Mouse (Mus musculus) lung, adult 18-20 months (tissue): ENCODE data around the gene Gprc5c.

ENCODE experiments used
- DNase-seq, 2 experiments: peaks; one replicate each; pipeline ENCODE4 v3.0.0; 2022; ENCODE audit warnings: mixed read lengths in 2 of 2

The Gprc5c gene

GRCm38 (mm10) chr11:114843818-114844463 is 7.0 kb upstream of the Gprc5c start:
- no peak for DNase-seq

- DNase-seq = no peak
These were observed 6.3 kb upstream of the Gprc5c start for GRCm38 (mm10) chr11:114844464-114845220.

- no peak for DNase-seq
These were observed 4.6 kb upstream of the Gprc5c start for GRCm38 (mm10) chr11:114846336-114846735.

DNA sequence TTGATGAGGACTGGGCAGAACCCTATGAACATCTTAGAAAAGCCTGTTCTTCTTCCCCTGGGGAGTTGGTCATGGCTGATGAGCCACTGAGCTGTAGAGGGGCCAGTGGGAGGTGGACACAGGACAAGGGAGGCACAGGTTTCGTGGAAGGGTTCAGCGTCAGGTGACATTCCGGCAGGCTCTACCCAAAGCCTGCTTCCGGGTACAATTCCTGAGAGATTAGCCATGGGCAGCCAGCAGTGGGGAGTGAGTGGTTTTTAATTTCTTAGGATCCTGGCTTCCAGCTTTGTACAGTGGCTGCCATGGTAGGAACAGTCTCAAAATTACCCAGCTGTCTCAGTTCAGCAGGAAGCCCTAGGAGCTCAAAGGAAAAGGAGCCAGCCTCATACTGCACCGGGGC is 3.9 kb upstream of the Gprc5c start:
- DNase-seq = no peak

DNA sequence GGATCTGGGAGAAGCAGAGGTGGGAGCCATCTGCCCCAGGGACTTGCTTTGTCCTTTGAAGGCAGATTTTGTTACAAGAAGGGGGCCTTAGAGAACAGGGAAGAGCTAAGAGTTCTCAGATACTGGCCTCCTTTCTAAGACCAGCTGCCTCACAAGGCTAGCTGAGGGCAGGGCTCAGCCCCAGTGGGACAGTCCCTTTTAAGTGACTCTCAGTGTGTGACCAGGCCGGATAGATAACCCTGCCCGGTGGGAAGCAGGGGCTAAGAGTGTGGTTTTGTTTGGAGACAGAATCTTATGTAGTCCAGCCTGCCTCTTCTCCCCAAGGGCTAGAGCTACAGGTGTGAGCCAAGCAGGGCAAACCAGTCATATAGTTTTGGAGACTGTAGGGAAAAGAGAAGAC is 1.4 kb upstream of the Gprc5c start:
- DNase-seq = no peak

DNA sequence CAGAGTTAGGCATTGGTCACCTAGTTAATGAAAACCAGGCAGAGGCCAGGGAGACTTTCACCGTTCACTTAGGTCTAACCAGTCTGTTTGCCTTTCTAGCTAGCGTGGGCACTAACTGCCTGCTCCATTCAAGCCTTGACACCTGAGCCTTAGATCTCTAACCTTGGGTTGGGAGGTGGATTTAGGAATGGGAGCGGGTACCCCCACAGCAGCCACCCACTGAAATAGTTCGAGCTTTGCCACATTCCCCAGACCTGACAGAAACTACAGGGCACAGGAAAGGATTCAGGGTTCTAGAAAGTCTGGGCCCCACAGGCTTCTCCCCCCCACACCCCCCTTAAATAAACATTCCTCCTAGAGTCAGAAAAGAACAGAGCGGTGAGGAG is 893 bp upstream of the Gprc5c start:
- DNase-seq = no peak

GRCm38 (mm10) chr11:114851269-114851607 is 286 bp downstream of the Gprc5c start:
- no peak for DNase-seq

DNA sequence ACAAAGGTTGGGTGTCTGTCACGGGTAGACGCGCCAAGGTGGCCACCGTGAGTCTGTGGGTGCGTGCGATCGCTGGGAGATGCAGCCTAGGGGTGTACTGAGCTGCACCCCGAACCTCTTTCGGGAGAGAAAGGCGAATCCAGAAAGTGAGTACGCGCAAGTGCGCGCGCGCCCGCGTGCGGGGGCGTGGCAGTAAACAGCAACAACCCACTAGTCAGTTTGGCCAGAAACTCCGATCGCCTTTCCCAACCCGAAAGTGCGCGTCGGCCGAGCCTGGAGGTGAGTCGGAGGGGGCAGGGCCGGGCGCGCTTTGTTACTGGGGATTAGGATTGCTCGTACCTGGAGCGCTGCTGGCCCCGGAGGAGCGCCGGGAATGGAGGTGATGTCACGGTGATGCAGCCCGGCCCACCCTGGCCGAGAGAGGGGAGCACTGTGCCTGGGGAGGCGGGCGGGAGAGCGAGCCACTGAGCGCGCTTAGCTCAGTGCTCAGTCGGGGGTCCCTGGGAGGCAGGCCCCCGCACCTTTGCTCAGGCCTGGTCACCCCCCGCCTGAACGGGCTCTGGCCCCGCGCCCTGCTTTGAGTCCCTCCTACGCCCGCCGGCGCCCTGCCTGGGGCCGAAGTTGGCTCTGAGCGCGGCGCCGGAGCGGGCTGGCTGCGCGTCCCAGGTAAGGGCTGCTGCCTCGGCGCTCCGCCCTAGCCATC is 807 bp downstream of the Gprc5c start:
- DNase-seq = peak; percentile 67 to 80

GRCm38 (mm10) chr11:114852311-114853173 is 1.6 kb downstream of the Gprc5c start:
- DNase-seq = no peak

DNA sequence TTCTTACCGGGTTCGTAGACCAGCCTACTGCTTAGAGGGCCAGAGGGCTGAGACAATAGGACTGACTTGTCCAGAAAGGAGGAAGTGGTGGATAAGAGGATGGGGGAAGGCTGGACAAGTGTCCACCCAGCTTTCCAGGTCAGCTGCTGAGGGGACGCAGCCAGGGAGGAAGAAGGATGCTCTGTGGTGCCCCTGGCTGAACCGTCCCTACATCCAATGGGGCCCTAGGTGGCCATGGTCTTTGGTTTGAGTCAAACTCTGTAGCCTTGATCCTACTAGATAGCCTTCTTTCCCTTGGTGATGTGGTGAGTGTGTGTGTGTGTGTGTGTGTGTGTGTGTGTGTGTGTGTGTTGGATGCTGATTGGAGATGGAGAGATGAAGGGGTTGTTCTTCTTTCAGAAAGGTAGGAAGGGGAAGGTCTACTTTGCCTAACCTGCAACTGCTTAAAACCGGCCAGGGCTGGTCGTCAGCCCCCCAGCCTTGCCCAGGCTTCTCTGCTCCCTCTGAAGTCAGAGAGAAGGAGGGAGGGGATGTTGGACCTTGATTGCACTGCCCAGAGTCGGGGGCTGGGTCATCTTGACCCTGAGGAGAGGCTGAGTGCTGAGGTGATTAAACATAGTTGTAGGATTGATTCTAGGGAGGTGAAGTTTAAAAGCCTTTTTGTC is 2.4 kb downstream of the Gprc5c start:
- no peak for DNase-seq

DNA sequence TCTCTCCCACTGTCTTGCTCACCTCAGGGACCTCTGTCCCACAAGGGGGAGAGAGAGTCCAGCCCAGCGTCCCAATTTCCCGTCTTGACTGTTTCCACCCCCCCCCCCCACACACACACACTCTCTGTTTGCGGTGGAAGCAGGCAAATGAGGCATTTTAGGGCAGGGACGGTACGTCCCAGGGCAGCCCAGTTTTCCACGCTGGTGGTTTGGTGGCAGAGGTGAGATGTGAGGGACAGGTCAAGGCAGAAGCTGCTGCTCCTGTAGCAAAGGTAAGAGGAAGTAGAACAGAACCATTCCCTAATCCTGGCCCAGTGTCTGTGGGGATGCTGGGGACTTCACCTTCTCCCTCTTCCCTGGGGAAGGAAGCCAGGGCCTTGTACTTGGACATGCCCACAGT is 3.6 kb downstream of the Gprc5c start:
- no peak for DNase-seq

DNA sequence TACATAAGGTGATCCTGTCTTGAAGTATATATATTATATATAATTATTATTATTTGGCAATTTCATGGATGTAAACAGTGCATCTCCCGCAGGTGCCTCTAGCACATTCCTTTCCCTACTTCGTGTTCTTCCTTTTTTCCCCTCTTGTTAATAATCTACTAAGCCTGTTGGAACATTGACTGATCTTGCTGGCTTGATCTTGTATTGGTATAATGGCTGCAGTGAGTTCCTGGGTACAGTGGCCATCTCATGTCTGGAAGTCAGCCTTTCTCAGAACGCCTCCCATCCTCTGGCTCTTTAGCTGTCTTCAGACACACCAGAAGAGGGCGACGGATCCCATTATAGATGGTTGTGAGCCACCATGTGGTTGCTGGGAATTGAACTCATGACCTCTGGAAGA is 5.2 kb downstream of the Gprc5c start:
- no peak for DNase-seq

GRCm38 (mm10) chr11:114858641-114859040 is 7.7 kb downstream of the Gprc5c start:
- DNase-seq = no peak

DNA sequence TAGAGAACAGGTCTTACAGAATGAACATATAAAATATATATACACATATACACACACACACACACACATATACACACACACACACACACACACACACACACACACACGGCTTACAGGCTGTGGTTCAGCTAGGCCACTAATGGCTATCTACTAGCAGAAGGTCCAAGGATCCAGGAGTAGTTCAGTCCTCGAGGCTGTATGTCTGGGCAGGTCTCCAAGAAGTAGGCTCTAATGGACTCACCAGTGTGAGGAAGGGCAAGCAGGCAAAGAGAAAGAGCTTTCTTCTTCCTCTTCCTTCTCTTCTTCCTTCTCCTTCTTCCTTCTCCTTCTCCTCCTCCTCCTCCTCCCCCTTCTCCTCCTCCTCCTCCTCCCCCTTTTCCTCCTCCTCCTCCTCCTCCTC is 10.1 kb downstream of the Gprc5c start:
- DNase-seq = no peak

DNA sequence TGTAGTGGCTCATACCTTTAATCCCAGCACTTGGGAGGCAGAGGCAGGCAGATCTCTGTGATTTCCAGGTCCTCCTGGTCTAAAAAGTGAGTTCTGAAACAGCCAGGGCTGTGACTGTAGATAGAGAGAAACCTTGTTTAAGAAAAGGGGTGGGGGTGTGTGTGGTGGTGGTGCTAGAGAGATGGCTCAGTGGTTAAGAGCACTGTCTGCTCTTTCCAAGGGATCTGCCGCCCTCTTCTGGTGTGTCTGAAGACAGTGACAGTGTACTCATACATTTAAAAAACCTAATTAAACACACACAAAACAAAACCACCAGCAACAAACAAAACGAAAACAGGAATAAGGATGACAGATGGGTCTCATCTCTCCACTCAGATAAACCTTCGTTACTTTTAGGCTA is 11.7 kb downstream of the Gprc5c start:
- DNase-seq = no peak

- no peak for DNase-seq
These were observed 13.0 kb downstream of the Gprc5c start for GRCm38 (mm10) chr11:114863918-114864420.

DNA sequence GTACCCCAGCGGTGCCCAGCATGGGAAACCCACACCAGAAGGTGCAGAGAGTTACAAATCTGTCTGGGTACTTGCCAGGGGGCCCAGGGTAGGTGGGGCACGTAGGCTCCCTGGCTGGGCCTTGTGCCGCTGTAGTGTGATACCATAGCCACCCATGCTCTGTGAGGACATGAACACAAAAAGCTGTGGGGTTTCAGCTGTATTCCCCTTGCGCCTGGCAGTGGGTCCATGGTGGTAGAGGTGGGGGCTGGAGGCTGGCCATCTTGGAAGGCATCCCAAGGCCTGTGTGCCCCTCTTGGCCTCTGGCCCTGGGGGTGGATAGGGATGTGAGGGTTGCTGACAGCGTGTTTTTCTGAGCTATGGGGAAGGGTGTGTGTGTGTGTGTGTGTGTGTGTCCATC is 15.0 kb downstream of the Gprc5c start:
- DNase-seq = no peak

DNA sequence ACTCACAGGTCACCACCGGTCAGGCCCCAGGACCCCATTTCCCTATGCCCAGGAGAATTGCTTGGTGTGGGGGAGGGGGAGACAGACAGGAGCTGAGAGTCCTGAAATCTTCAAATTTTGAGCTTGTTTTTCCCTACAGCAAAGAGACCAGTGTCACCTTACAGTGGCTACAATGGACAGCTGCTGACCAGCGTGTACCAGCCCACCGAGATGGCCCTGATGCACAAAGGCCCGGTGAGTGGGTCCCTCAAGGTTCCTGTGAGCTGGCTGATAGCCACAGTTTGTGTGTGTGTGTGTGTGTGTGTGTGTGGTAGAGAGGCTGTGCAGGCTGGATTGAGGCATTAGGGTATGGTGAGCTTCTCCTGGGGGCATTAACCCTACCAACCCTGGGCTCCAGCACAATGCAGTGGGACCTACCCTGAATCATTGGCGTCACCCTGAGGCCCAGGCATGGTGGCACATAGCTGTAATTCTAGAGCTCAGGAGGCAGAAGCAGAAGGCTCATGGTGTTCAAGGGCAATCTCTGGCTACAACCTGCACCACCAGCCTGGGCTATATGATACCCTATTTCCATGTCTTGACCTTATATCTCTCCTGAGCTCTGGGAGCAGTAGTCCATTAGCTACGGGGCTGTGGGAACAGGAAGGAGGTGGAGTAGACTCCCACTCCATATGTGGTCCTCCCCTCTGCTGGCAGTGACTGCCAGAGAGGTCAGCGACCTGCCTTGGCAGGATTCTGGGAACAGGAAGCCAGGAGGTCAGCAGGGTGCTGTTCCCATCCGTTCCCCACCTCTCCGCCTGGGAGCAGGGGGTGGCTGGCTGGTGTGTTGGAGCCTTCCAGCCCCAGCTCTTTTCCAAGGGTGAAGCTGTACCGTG is 15.8 kb downstream of the Gprc5c start:
- DNase-seq = peak; percentile 57 to 61

DNA sequence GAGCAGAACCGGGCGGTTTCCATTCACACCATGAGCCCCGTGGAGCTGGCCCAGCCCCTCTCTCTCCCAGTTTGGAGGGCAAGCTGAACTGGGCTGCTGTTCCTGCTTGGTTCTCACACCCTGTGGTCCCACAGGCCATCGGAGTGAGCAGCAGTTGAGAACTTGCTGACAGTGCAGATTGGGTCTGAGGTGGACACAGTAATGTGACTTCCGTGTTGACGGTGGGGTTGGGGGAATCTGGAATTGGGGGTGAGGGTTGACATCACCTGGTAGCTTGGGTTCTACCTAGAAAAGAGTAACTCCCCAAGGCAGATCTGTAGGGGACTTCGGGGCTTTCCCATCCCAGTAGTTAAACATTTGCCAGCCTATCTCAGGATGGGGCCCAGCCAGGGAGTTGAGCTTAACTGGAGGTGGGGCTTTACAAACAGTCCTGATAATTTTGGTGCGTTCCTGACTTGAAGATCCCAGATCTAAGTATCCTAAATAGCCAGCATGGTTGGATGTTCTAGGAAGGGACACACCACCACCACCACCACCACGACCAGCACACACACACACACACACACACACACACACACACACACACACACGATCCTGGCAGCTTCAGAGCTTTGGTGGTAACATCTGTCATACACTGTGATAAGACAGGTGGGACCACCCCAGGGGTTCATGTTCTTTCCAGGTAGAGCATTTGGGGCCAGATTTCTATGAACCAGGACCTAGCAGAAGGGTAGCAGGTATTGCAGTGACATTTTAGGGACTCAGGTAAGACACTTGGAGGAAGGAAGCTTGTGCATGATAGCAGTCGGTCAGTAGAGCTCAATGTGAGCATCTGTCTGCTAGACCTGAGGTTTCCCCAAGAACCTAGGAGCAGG is 16.6 kb downstream of the Gprc5c start:
- no peak for DNase-seq

DNA sequence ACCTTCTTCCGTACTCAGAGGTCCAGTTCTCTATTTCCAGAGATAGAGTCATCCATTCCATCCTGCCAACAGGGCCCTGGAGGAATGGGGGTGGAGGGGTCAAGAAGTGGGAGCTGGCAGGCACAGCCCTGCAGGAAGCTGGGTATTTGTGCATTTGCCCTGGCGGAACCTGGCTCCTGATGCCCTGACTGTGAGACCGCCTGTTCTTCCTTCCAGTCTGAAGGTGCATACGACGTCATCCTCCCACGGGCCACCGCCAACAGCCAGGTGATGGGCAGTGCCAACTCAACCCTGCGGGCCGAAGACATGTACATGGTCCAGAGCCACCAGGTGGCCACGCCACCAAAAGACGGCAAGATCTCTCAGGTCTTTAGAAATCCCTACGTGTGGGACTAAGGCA is 17.3 kb downstream of the Gprc5c start:
- no peak for DNase-seq
